Mouse (Mus musculus) adrenal gland, adult 18-20 months (tissue): ENCODE measurements around the gene Ralgps2. TPM values are rescaled to one million over a fixed set of nuclear protein-coding genes. Genes with fewer than 3 reads are reported as not detected.

Experiments used
- DNase-seq, 2 experiments: peaks; one replicate each; pipeline ENCODE4 v3.0.0; 2021 to 2022; ENCODE audit warnings: low spot score in 2 of 2
- total RNA-seq, 2 experiments: library from RNA; stranded (reverse); gene quantifications; 1 replicate in 1 of 2; 2 replicates in 1 of 2; pipeline ENCODE4 v1.2.3; 2021

Gene Ralgps2
- total RNA-seq, 2 experiments from 2014 or later: 10.5 to 16.0 TPM

GRCm38 (mm10) chr1:156775190-156775589 lies 164.2 kb downstream of the Ralgps2 start:
- DNase-seq: no peak

- DNase-seq: no peak
Measured at GRCm38 (mm10) chr1:156770845-156771244, 168.6 kb downstream of the Ralgps2 start.

GRCm38 (mm10) chr1:156769621-156770297 lies 169.7 kb downstream of the Ralgps2 start:
- no peak for DNase-seq

DNA sequence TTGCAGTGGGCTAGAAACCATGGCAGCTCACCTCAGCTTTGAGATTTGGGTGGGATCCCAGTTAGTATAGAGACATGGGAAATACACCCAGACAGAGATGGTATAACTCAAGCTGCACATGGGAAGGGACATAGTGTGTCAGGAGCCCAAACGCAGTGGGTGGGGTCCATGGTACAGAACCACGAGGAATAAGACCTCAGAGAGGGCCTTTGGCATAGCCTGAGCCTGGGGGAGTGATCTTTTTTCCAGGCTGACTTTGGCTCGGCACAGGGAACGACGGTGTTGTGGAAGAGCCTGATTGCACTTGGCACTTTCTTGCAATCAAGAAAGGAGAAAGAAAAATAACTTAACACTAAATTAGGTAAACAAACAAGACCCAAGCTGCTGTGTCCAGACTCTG lies 170.3 kb downstream of the Ralgps2 start:
- no peak for DNase-seq

GRCm38 (mm10) chr1:156765311-156765710 lies 174.1 kb downstream of the Ralgps2 start:
- DNase-seq: no peak

GRCm38 (mm10) chr1:156764584-156764983 lies 174.8 kb downstream of the Ralgps2 start:
- DNase-seq: no peak

DNA sequence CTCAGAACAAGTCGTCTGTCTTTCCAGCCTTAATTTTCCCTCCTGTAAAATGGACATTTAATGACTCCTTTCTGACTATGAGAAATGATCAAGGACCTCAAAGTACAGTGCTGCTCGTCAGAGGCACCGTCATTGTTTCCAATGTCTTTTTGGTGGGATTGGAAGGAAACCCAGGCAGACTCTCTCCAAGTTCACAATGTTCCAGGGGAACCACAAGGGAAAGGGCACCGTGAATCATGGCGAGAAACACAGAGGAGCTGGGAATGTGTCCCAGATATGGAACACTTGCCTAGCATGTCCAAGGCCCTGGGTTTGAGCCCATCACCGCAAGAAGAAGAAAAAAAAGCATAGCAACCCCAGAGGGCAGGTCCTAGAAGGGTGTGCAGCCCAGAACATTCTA lies 176.1 kb downstream of the Ralgps2 start:
- DNase-seq: no peak

- DNase-seq: no peak
Measured at GRCm38 (mm10) chr1:156761430-156761801, 178.0 kb downstream of the Ralgps2 start.

DNA sequence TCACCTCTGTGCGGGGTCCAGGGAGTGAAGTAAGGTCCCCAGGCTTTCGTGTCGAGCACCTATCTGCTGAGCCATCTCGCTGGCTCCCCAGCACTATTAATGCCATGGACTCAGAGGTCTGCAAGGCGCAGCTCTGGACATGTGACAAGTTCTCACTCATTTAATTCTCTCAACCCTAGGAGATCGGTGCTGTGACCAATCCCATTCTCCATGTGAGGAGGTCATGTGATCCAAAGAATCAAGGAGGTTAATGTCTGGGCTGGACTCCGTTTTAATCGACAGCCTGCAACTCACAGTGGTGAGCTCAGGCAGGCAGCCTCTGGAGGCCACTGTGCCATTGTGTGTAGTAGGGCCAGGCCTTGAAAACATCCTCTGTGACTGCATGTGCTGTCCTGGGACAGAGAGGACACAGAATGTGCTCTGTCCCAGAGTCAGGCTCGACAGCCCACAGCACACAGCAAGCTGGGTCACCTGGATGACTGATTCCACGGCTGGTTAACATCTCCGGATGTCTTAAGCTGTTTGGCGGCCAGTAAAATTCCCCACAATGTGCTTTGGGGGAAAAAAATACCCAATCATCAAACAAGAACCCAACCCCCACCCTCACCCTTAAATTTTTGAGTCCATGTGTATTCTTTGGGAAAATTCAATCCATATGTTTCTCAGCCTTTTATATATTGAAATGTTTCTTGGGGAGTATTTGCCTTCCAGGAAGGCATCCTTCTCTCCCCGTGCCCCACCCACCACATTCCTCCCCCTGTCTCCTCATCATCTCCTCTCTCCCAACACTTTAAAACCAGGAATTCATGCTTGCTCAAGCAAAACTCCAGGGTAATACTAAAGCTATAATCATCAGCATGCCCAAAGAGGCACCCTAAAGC lies 178.6 kb downstream of the Ralgps2 start:
- no peak for DNase-seq

DNA sequence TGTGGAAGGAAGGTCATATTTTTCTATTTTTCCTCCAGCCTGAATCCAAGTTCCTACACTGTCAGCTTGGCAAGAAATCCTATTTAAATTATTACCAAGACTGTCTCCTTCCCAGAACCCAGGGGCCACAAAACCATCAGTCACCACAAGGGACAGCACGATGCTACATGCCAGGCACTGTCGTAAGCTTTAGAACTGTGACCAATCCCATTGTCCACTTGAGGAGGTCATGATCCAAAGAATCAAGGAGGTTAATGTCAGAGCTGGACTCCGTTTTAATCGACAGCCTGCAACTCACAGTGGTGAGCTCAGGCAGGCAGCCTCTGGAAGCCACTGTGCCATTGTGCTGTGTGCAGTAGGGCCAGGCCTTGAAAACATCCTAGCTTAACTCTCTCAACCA lies 181.1 kb downstream of the Ralgps2 start:
- no peak for DNase-seq

DNA sequence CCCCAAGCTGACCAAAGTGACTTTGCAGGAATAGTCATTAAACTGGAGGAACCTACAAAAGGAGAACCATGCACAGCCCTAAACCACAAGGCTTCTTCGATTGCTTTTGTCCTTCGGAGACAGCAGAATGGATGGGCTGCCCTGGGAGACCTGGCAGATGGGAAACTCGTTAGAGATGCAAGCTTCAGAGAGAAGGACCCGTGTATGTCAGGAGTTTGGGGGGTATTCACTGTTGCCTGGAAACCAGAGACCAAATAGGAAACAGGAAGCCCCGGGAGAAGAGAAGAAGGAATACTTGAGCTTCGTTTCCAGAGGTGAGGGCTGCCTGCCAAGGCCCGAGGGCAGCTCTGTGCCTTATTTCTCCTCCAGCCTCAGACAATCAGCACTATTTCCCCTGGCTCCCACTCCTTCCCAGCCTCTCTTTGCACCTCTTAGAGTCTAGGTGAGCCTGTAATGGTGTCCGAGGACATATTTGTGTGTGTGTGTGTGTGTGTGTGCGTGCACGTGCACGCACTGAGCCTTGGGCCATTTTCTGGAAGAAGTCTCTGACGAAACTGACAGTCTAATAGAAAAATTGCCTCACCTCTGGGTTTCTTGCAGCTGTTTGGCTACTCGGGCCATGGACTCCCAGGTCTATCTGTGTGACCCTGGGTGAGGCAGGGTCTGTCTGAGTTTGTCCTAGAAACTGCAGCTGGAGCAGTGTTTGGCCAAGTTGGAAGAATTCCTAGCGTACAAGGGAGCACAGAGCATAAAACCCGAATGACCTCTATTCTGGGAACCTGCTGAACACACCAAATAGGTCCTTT lies 184.6 kb downstream of the Ralgps2 start:
- no peak for DNase-seq

Other genes starting within 250 kb of the Ralgps2 start
- 10 to 100 TPM; 49.1 to 57.9 TPM for gene Fam20b, start 220.5 kb downstream of the Ralgps2 start, total RNA-seq
- 1 to 10 TPM; 2.8 to 4.9 TPM for gene Angptl1, start 101.1 kb downstream of the Ralgps2 start, total RNA-seq
- gene Tex35, start 169.1 kb upstream of the Ralgps2 start, total RNA-seq: not detected